In genomic region chr1:78510862-78511261, GRCm38 (mm10) we compare ENCODE assay signal across 8 mouse cellular contexts. TPM values are rescaled to one million over a fixed set of nuclear protein-coding genes. Genes with fewer than 3 reads are reported as not detected.
DNase-seq lines count a peak whose midpoint lies in the region; ATAC-seq and TF ChIP-seq lines count a peak whose summit lies in the region.

Gene Mogat1, plus strand, starts transcription at chr1:78510991.

- H3K9me3 ChIP-seq in lung, embryonic 14.5 days (ENCODE audit: low read depth, low read length): no peaks in the 10 kb centered on the region
- H3K9me3 ChIP-seq in hindbrain, embryonic 11.5 days (ENCODE audit: control insufficient read depth, low read length): no peaks in the 10 kb centered on the region
- H3K9me3 ChIP-seq in limb, embryonic 14.5 days (ENCODE audit: control insufficient read depth, low read length): no peaks in the 10 kb centered on the region
- no peaks in the 10 kb centered on the region for H3K9me3 ChIP-seq in stomach, embryonic 15.5 days

- no peak for DNase-seq in lung, embryonic 14.5 days
- no peak for DNase-seq in lung, postnatal 10 days
- no peak for DNase-seq in hindbrain, embryonic 11.5 days (ENCODE audit: low spot score)
- DNase-seq in limb, embryonic 14.5 days (ENCODE audit: low spot score): no peak
- DNase-seq in thymus, postnatal 14 days: no peak
- no peak for DNase-seq in right cerebral cortex, postnatal 4 days
- DNase-seq in right cerebral cortex, postnatal 36 days (ENCODE audit: low spot score in 2 of 2): no peak

- no peak for TF ChIP-seq POLR2A in limb, embryonic 14.5 days (IDR thresholded peaks at IDR 0.05; ENCODE audit: borderline replicate concordance, extremely low read depth, insufficient read depth, insufficient read length)

- no peaks in the 10 kb centered on the region for H3K27me3 ChIP-seq in lung, embryonic 14.5 days (ENCODE audit: insufficient read depth, low read length)
- H3K27me3 ChIP-seq in hindbrain, embryonic 11.5 days (ENCODE audit: control insufficient read depth, insufficient read depth, low read length): no peaks in the 10 kb centered on the region
- H3K27me3 ChIP-seq in limb, embryonic 14.5 days (ENCODE audit: control insufficient read depth, insufficient read depth, low read length): peaks cover 5% of the 10 kb centered on the region; the same call in 1 of the 2 replicates
- H3K27me3 ChIP-seq in stomach, embryonic 15.5 days (replicated peaks): no peaks in the 10 kb centered on the region

- no peaks in the 10 kb centered on the region for H3K36me3 ChIP-seq in lung, embryonic 14.5 days (ENCODE audit: insufficient read depth)
- H3K36me3 ChIP-seq in hindbrain, embryonic 11.5 days (ENCODE audit: control insufficient read depth, insufficient read depth, low read length): no peaks in the 10 kb centered on the region
- H3K36me3 ChIP-seq in limb, embryonic 14.5 days (ENCODE audit: control insufficient read depth, insufficient read depth, low read length): no peaks in the 10 kb centered on the region
- H3K36me3 ChIP-seq in stomach, embryonic 15.5 days: no peaks in the 10 kb centered on the region

- peak within 1 kb of the TSS; percentile 21 for H3K4me3 ChIP-seq in lung, embryonic 14.5 days (ENCODE audit: low read depth, low read length)
- peak within 1 kb of the TSS; percentile 30 for H3K4me3 ChIP-seq in hindbrain, embryonic 11.5 days (ENCODE audit: low read depth, low read length)
- H3K4me3 ChIP-seq in limb, embryonic 14.5 days (replicated peaks; ENCODE audit: low read length): peak within 1 kb of the TSS; percentile 32
- peak within 1 kb of the TSS; percentile 27 for H3K4me3 ChIP-seq in stomach, embryonic 15.5 days (replicated peaks)

- no peak within 1 kb of the TSS for H3K9ac ChIP-seq in lung, embryonic 14.5 days
- H3K9ac ChIP-seq in hindbrain, embryonic 11.5 days (ENCODE audit: low read depth, low read length): peak within 1 kb of the TSS; percentile 49; the same call in 1 of the 2 replicates
- H3K9ac ChIP-seq in limb, embryonic 14.5 days (ENCODE audit: low read depth, low read length, severe bottlenecking): peak within 1 kb of the TSS; percentile 41
- H3K9ac ChIP-seq in stomach, embryonic 15.5 days: no peak within 1 kb of the TSS

- WGBS in lung, embryonic 14.5 days: 52% methylated on average over 5 of the region's 5 CpGs
- WGBS in hindbrain, embryonic 11.5 days: 71% methylated on average over 5 of the region's 5 CpGs
- WGBS in limb, embryonic 14.5 days: 69% methylated on average over 5 of the region's 5 CpGs
- 63% methylated on average over 5 of the region's 5 CpGs for WGBS in stomach, embryonic 15.5 days

- no peaks in the 10 kb centered on the region for H3K4me1 ChIP-seq in lung, embryonic 14.5 days (ENCODE audit: insufficient read depth)
- H3K4me1 ChIP-seq in hindbrain, embryonic 11.5 days (replicated peaks; ENCODE audit: control insufficient read depth, insufficient read depth, low read length): no peaks in the 10 kb centered on the region
- peaks cover 4% of the 10 kb centered on the region; the same call in 1 of the 2 replicates for H3K4me1 ChIP-seq in limb, embryonic 14.5 days (ENCODE audit: control insufficient read depth, insufficient read depth, low read length)
- H3K4me1 ChIP-seq in stomach, embryonic 15.5 days: peaks cover 5% of the 10 kb centered on the region

- TF ChIP-seq CTCF in lung, embryonic 14.5 days (IDR thresholded peaks at IDR 0.05; ENCODE audit: low read depth): no peak

- peak within 1 kb of the TSS; percentile 51 for H3K4me2 ChIP-seq in lung, embryonic 14.5 days
- H3K4me2 ChIP-seq in hindbrain, embryonic 11.5 days (replicated peaks; ENCODE audit: low read depth, low read length): peak within 1 kb of the TSS; percentile 46
- peak within 1 kb of the TSS; percentile 58 for H3K4me2 ChIP-seq in limb, embryonic 14.5 days (replicated peaks; ENCODE audit: low read depth, low read length, severe bottlenecking)
- peak within 1 kb of the TSS; percentile 64 for H3K4me2 ChIP-seq in stomach, embryonic 15.5 days

- no peak within 1 kb of the TSS for H3K27ac ChIP-seq in lung, embryonic 14.5 days (ENCODE audit: low read depth)
- H3K27ac ChIP-seq in hindbrain, embryonic 11.5 days (ENCODE audit: low read depth, low read length): no peak within 1 kb of the TSS
- H3K27ac ChIP-seq in limb, embryonic 14.5 days (replicated peaks; ENCODE audit: low read depth, low read length): no peak within 1 kb of the TSS
- H3K27ac ChIP-seq in stomach, embryonic 15.5 days: no peak within 1 kb of the TSS

- no peak for ATAC-seq in lung, embryonic 14.5 days (ENCODE audit: insufficient read depth)
- no peak for ATAC-seq in hindbrain, embryonic 11.5 days (ENCODE audit: low FRiP score)
- no peak for ATAC-seq in limb, embryonic 14.5 days (ENCODE audit: low FRiP score, low read depth)
- ATAC-seq in stomach, embryonic 15.5 days (ENCODE audit: insufficient read depth, low FRiP score, low read depth): no peak

RNA-seq across cellular contexts. Expression of gene Mogat1, which starts in this region (rescaled TPM):
- polyA plus RNA-seq in lung, embryonic 14.5 days (2014; fragmentation: Nextera tagmentation; extraction: Ambion mirVana): not detected in 2 replicates
- polyA plus RNA-seq in hindbrain, embryonic 11.5 days (2014; fragmentation: Nextera tagmentation; extraction: Ambion mirVana): 0.45 and 0.59 TPM in 2 replicates
- polyA plus RNA-seq in limb, embryonic 14.5 days (2012; rRNA removed): 0.18 and 0.41 TPM in 2 replicates
- 0.37 and 0.54 TPM in 2 replicates for polyA plus RNA-seq in limb, embryonic 14.5 days (2014; fragmentation: Nextera tagmentation; extraction: Ambion mirVana)
- 0.37 TPM in 1 of 2 replicates, not detected in the other for polyA plus RNA-seq in stomach, embryonic 15.5 days (2015; fragmentation: Nextera tagmentation; extraction: Ambion mirVana)

Comparison
In these comparisons a context has a peak if more than half of its experiments do, and no peak if none do; other contexts are left out.
1. H3K9ac ChIP-seq: peak in hindbrain, embryonic 11.5 days (single experiment) and limb, embryonic 14.5 days (single experiment); none in lung, embryonic 14.5 days (single experiment) and stomach, embryonic 15.5 days (single experiment).
2. Peak in every context shown above with its lines, with median percentiles within 50 percentile points of each other: H3K4me2 ChIP-seq and H3K4me3 ChIP-seq.